Mouse (Mus musculus) naive thymus-derived CD4-positive, alpha-beta T cell, adult 2 months (primary cell): ENCODE measurements around the gene Epb41l4b.

ENCODE experiments used
- DNase-seq: peaks from one replicate; pipeline ENCODE4 v3.0.0-alpha.2; 2011; ENCODE audit warnings: low read depth

The Epb41l4b gene

GRCm38 (mm10) chr4:57143026-57143937 is at the start of gene Epb41l4b:
Epb41l4b (minus strand) TSS chr4:57143437.
- DNase-seq: peak; percentile 79

GRCm38 (mm10) chr4:57191543-57192283 is 48.5 kb upstream of the Epb41l4b start:
- DNase-seq: no peak

- no peak for DNase-seq
Measured at GRCm38 (mm10) chr4:57189881-57190280, 46.6 kb upstream of the Epb41l4b start.

GRCm38 (mm10) chr4:57186035-57186434 is 42.8 kb upstream of the Epb41l4b start:
- no peak for DNase-seq

- DNase-seq: no peak
Measured at GRCm38 (mm10) chr4:57185462-57185861, 42.2 kb upstream of the Epb41l4b start.

- DNase-seq: no peak
Measured at GRCm38 (mm10) chr4:57183493-57183892, 40.3 kb upstream of the Epb41l4b start.

- no peak for DNase-seq
Measured at GRCm38 (mm10) chr4:57181538-57181937, 38.3 kb upstream of the Epb41l4b start.

- no peak for DNase-seq
Measured at GRCm38 (mm10) chr4:57178881-57179280, 35.6 kb upstream of the Epb41l4b start.

- no peak for DNase-seq
Measured at GRCm38 (mm10) chr4:57175329-57175728, 32.1 kb upstream of the Epb41l4b start.

GRCm38 (mm10) chr4:57172861-57173260 is 29.6 kb upstream of the Epb41l4b start:
- DNase-seq: no peak

- no peak for DNase-seq
Measured at GRCm38 (mm10) chr4:57171817-57172216, 28.6 kb upstream of the Epb41l4b start.

GRCm38 (mm10) chr4:57168680-57169079 is 25.4 kb upstream of the Epb41l4b start:
- no peak for DNase-seq

GRCm38 (mm10) chr4:57168277-57168676 is 25.0 kb upstream of the Epb41l4b start:
- DNase-seq: no peak

GRCm38 (mm10) chr4:57166922-57167870 is 24.0 kb upstream of the Epb41l4b start:
- DNase-seq: peak; percentile 18

- DNase-seq: no peak
Measured at GRCm38 (mm10) chr4:57165654-57166053, 22.4 kb upstream of the Epb41l4b start.

- no peak for DNase-seq
Measured at GRCm38 (mm10) chr4:57164578-57165210, 21.5 kb upstream of the Epb41l4b start.

GRCm38 (mm10) chr4:57162789-57163722 is 19.8 kb upstream of the Epb41l4b start:
- DNase-seq: no peak

GRCm38 (mm10) chr4:57160571-57160970 is 17.3 kb upstream of the Epb41l4b start:
- DNase-seq: no peak

GRCm38 (mm10) chr4:57156549-57157169 is 13.4 kb upstream of the Epb41l4b start:
- no peak for DNase-seq

- DNase-seq: no peak
Measured at GRCm38 (mm10) chr4:57153838-57154237, 10.6 kb upstream of the Epb41l4b start.
